Mouse (Mus musculus): ENCODE data around the gene Slu7.
A peak's percentile ranks its signal among the peaks of the same experiment; 100 is the strongest.

The Slu7 gene

DNA sequence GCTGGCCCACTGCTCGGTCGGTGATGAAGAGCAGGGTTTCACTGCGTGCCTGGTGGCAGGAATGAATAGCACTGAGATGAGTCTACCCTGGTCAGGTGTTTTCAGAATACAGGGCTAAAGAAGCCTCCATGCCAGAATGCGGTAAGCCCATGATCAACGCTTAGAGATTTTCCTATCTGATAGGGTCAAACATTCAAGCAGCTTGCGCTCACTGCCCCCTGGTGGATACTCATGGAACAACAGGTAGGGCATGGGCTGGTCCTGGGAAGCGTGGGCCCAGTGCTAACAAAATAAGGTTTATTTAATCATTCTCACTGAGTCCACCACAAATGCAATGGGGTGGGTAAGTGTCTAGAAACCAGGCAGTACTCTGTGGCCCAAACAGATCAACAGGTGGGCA is 59.1 kb downstream of the Slu7 start:
- peak; percentile 8 to 24 for DNase-seq

DNA sequence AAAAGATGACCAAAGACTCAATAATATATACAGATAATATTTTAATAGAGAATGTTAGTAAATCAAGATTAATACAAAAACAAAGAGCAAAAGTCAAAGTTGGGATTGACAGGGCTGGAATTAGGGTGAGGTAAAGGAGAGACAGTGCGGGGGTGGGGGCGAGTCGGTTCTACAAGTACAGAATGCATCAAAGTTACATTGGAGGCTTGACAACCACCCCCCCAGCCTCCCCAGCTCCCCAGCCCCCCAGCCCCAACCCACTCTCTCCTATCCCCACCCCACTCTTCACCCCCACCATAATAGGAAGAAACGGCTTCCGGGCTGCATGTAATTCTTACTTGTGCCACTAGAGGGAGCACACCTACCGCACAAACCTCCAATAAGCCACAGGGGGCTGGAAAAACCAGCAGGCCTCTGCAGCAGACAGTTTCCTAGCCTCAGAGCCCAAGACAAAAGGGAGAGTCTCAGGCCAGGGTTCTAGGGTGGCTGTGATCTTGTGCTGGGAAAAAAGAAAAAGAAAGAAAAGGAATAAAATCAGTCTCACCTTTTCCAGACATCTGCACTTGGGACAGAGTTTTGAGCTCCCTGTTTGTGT is 60.4 kb downstream of the Slu7 start:
- peak; percentile 31 to 35 for DNase-seq

DNA sequence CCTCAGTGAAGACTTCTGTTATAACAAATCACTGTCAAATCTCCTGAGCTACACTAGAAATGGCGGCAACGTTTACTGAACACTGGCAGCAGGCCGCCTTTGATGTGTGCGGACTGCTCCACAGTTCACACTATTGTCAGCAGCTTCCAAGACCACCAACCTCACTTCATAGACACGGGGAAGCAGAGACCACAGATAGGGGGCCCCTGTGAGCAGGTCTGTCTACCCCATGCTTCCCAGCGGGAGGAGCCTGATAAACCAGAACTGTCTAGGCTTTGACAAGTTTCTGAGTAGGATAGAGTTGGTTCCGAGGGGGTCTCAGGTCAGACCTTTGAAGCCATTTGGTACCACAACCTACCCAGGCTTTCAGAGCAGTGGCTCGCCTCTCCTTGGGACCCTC is 61.5 kb downstream of the Slu7 start:
- DNase-seq: no peak

DNA sequence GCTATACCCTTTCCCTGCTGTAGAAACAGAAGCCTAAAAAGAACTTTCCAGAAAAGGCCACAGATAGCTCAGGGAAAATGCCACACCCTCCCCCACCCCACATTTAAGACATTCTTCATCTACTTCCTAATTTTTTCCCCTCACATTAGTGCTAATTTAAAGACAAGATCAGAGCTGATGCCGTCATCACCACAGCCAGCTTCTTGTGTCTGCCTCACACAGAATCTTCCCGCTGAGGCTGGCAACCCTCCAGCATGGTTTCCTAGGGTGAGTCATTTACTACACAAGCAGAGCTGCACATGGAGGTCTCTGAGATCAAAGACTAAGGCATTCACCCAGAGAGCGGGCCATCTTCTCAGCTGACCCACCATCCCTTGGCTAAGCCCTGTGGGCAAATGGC is 62.0 kb downstream of the Slu7 start:
- DNase-seq: no peak

Data from thymus, adult 18-20 months (tissue).